Mouse (Mus musculus): ENCODE measurements around the gene Snapc5.

DNA sequence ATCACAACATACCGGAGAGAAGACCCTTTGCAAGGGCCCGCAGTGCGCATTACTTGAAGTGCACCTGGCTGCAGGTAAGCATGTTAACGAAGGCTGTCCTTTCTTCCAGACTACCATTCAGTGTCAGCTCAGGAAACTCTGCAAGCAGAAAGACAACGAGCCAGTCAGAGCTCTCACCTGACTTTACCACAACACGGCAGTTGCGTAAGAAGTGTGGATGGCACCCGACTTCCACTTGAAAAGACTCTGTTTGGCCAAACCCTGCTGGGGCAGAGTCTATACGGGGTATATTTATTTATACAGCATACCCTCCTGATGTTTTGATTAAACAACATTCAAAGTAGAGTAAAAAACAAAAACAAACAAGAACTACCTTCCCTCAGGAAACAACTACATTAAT, 39.2 kb upstream of the Snapc5 start:
- TF ChIP-seq CTCF (IDR thresholded peaks at IDR 0.05; ENCODE audit: borderline replicate concordance, insufficient read depth, low read length): no peak
- TF ChIP-seq POLR2A (IDR thresholded peaks at IDR 0.05; ENCODE audit: low read depth, low read length): no peak

All from embryonic fibroblast, embryonic 13.5 days (primary cell).